Mouse (Mus musculus): Measurements from ENCODE around the gene Gbp8. TPM values are rescaled to one million over a fixed set of nuclear protein-coding genes. Genes with fewer than 3 reads are reported as not detected.
"Not testable (repeated sequence)": the region's sequence is repeated elsewhere in the genome, so short reads cannot be mapped to it uniquely, and the experiment has no call there.

The Gbp8 gene
- polyA plus RNA-seq, 2 experiments = 1.6 to 2.0 TPM

DNA sequence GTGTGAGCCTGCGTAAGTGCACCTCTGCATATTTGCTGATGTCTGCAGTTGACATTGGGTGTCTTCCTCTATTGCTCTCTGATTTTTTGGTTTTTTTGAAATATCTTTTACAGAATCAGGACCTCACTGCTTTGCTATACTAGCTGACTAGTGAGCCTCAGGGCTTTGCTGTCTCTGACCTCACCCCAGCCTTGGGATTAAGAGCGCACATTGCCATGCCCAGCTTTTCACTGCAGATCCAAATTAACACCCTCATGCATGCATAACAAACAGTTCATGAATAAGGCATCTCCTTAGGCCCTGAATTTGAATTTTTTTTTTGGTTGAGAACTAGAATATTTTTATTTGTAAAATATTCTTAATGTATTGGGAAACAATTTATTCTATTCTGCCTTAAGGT is 84.1 kb downstream of the Gbp8 start:
- H3K27me3 ChIP-seq (ENCODE audit: control insufficient read depth, insufficient read depth, low read length) = no peaks in the 10 kb centered on the region
- ATAC-seq (ENCODE audit: insufficient read depth) (no peak), DNase-seq (ENCODE audit: low read depth in 3 of 3, low spot score in 3 of 3) (no peak)
- no peak for TF ChIP-seq EP300 (IDR thresholded peaks at IDR 0.05; ENCODE audit: low read depth)
- TF ChIP-seq CTCF (IDR thresholded peaks at IDR 0.05; ENCODE audit: low read depth) = no peak
- H3K27ac ChIP-seq = no peak overlapping the region
- no peaks in the 10 kb centered on the region for H3K36me3 ChIP-seq (replicated peaks; ENCODE audit: control insufficient read depth, insufficient read depth, low read depth)
- no peaks in the 10 kb centered on the region for H3K9me3 ChIP-seq (ENCODE audit: control insufficient read depth, low read length)
- H3K4me3 ChIP-seq (ENCODE audit: insufficient read depth in 1 of 2, low read depth in 2 of 2, low read length in 2 of 2) = no peak overlapping the region
- 74% methylated on average over 2 of the region's 2 CpGs for WGBS (ENCODE audit: insufficient replicate concordance)
- no peak overlapping the region for H3K9ac ChIP-seq (replicated peaks)
- H3K4me2 ChIP-seq (ENCODE audit: low read depth) = no peak overlapping the region
- H3K4me1 ChIP-seq (replicated peaks; ENCODE audit: control insufficient read depth in 2 of 2, insufficient read depth in 2 of 2, low read length in 1 of 2) = no peaks in the 10 kb centered on the region

DNA sequence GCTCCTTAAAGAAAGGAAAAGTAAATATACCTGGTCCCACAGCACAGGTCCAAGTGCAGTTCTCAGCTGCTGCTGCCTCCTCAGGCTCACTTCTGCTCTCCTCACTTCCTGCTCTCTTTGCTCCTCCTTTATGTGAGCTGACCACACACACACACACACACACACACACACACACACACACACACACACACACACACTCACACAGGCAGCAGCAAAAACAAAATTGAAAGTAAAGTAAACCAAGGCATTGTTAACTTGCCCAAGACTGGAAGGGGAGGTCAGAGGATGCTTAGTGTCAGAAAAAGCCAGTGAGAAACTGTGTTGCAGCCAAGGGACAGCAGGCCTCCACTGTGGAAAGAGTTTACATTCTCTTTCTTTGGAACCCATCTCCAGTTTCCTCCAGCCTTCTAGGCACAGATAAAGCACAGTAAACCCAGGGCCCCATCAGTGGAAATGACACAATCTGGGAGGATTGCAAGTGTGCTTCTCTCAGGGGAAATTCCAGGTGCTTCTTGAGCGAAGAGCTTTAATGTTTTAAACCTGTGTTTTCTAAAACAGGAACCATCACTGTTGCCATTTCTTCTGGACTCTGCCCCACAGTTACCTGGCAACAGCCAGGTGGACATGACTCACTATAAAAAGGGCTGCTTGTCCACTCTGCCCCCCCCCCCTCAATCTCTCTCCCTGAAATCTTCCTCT is 85.7 kb downstream of the Gbp8 start:
- not testable (repeated sequence) for H3K9me3 ChIP-seq (ENCODE audit: control insufficient read depth, low read length); H3K4me3 ChIP-seq (ENCODE audit: insufficient read depth in 1 of 2, low read depth in 2 of 2, low read length in 2 of 2); DNase-seq (ENCODE audit: low read depth in 3 of 3, low spot score in 3 of 3); ATAC-seq (ENCODE audit: insufficient read depth); H3K4me1 ChIP-seq (replicated peaks; ENCODE audit: control insufficient read depth in 2 of 2, insufficient read depth in 2 of 2, low read length in 1 of 2); H3K36me3 ChIP-seq (replicated peaks; ENCODE audit: control insufficient read depth, insufficient read depth, low read depth); H3K27ac ChIP-seq; H3K9ac ChIP-seq (replicated peaks); H3K27me3 ChIP-seq (ENCODE audit: control insufficient read depth, insufficient read depth, low read length); H3K4me2 ChIP-seq (ENCODE audit: low read depth)
- WGBS (ENCODE audit: insufficient replicate concordance) = 52% methylated on average over 1 of the region's 1 CpGs

DNA sequence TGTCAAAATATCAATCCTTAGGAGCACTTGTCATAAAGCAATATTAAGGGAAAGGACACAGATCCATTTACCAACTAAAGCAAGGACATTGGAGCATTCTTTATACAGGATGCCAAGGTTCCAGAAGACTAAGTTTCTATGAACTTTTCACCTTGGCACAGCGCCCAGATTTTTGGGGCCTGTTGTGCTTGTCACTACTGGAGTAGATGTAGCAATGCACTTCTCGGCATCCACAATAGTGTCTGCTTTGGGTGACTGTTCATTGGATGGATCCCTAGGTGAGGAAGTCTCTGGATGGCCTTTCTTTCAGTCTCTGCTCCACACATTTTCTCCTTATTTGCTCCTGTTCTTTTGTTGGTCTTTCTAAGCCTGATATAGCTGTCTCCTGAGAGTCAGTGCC is 107.0 kb downstream of the Gbp8 start:
- H3K27me3 ChIP-seq (ENCODE audit: control insufficient read depth, insufficient read depth, low read length) = no peaks in the 10 kb centered on the region
- H3K36me3 ChIP-seq (replicated peaks; ENCODE audit: control insufficient read depth, insufficient read depth, low read depth) = no peaks in the 10 kb centered on the region
- no peaks in the 10 kb centered on the region for H3K9me3 ChIP-seq (ENCODE audit: control insufficient read depth, low read length)
- no peak overlapping the region for H3K9ac ChIP-seq (replicated peaks)
- H3K4me1 ChIP-seq (replicated peaks; ENCODE audit: control insufficient read depth in 2 of 2, insufficient read depth in 2 of 2, low read length in 1 of 2) = no peaks in the 10 kb centered on the region
- H3K4me3 ChIP-seq (ENCODE audit: insufficient read depth in 1 of 2, low read depth in 2 of 2, low read length in 2 of 2) = no peak overlapping the region
- 42% methylated on average over 2 of the region's 2 CpGs for WGBS (ENCODE audit: insufficient replicate concordance)
- DNase-seq (ENCODE audit: low read depth in 3 of 3, low spot score in 3 of 3) (no peak), ATAC-seq (ENCODE audit: insufficient read depth) (no peak)
- no peak overlapping the region for H3K4me2 ChIP-seq (ENCODE audit: low read depth)
- TF ChIP-seq CTCF (IDR thresholded peaks at IDR 0.05; ENCODE audit: low read depth) (no peak), EP300 (IDR thresholded peaks at IDR 0.05; ENCODE audit: low read depth) (no peak)
- no peak overlapping the region for H3K27ac ChIP-seq

DNA sequence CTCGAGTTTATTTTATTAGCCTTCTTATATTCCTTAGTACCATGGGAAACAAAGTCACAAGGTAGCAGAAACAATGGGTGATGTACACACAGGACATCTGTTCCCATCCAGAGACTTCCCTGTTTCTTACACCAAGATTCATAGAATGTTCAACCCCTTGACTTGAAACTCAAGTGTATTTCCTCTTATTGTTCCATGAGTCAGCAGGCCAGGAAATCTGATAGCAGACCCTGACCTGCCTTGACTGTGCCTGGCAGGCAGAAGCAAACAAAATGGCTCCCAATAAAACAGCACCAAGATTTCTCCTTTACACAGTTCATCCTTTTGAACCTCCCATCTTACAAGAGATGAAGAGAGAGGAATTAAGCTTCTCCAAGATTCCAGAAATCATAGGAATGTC is 126.8 kb downstream of the Gbp8 start:
- H3K4me1 ChIP-seq (replicated peaks; ENCODE audit: control insufficient read depth in 2 of 2, insufficient read depth in 2 of 2, low read length in 1 of 2) = no peaks in the 10 kb centered on the region
- H3K4me3 ChIP-seq (ENCODE audit: insufficient read depth in 1 of 2, low read depth in 2 of 2, low read length in 2 of 2) = no peak overlapping the region
- WGBS (ENCODE audit: insufficient replicate concordance) = 31% methylated on average over 1 of the region's 1 CpGs
- ATAC-seq (ENCODE audit: insufficient read depth) (no peak), DNase-seq (ENCODE audit: low read depth in 3 of 3, low spot score in 3 of 3) (no peak)
- H3K9ac ChIP-seq (replicated peaks) = no peak overlapping the region
- H3K27me3 ChIP-seq (ENCODE audit: control insufficient read depth, insufficient read depth, low read length) = no peaks in the 10 kb centered on the region
- no peak overlapping the region for H3K27ac ChIP-seq
- H3K9me3 ChIP-seq (ENCODE audit: control insufficient read depth, low read length) = no peaks in the 10 kb centered on the region
- H3K4me2 ChIP-seq (ENCODE audit: low read depth) = no peak overlapping the region
- TF ChIP-seq CTCF (IDR thresholded peaks at IDR 0.05; ENCODE audit: low read depth) = no peak
- no peak for TF ChIP-seq EP300 (IDR thresholded peaks at IDR 0.05; ENCODE audit: low read depth)
- no peaks in the 10 kb centered on the region for H3K36me3 ChIP-seq (replicated peaks; ENCODE audit: control insufficient read depth, insufficient read depth, low read depth)

DNA sequence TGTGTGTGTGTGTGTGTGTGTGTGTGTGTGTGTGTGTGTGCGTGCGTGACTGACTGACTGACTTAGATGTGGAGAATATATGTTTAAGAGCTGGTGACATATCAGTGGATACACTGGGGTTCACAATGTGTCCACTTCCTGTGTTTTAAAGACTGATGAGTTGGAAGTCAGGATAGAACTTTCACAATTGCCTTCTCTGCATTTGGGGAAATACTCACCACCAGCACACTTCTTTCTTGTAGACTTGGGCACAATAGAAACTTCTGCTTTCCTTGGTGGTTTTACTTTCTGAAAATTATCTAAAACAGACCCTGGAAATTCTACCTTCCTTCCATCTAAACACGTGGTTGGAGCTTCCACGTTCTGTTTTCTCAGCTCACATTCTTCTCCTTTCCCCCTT is 127.8 kb downstream of the Gbp8 start:
- Histone ChIP-seq H3K27me3 (ENCODE audit: control insufficient read depth, insufficient read depth, low read length) (no peaks in the 10 kb centered on the region), H3K9ac (replicated peaks) (no peak overlapping the region), H3K9me3 (ENCODE audit: control insufficient read depth, low read length) (no peaks in the 10 kb centered on the region), H3K4me3 (ENCODE audit: insufficient read depth in 1 of 2, low read depth in 2 of 2, low read length in 2 of 2) (no peak overlapping the region), H3K36me3 (replicated peaks; ENCODE audit: control insufficient read depth, insufficient read depth, low read depth) (no peaks in the 10 kb centered on the region), H3K4me1 (replicated peaks; ENCODE audit: control insufficient read depth in 2 of 2, insufficient read depth in 2 of 2, low read length in 1 of 2) (no peaks in the 10 kb centered on the region), H3K4me2 (ENCODE audit: low read depth) (no peak overlapping the region), H3K27ac (no peak overlapping the region)
- no peak for DNase-seq (ENCODE audit: low read depth in 3 of 3, low spot score in 3 of 3)
- TF ChIP-seq EP300 (IDR thresholded peaks at IDR 0.05; ENCODE audit: low read depth) (no peak), CTCF (IDR thresholded peaks at IDR 0.05; ENCODE audit: low read depth) (no peak)
- no peak for ATAC-seq (ENCODE audit: insufficient read depth)
- 34% methylated on average over 4 of the region's 4 CpGs for WGBS (ENCODE audit: insufficient replicate concordance)
